8 mouse cellular contexts compared by ENCODE assay signal in the genomic region with DNA sequence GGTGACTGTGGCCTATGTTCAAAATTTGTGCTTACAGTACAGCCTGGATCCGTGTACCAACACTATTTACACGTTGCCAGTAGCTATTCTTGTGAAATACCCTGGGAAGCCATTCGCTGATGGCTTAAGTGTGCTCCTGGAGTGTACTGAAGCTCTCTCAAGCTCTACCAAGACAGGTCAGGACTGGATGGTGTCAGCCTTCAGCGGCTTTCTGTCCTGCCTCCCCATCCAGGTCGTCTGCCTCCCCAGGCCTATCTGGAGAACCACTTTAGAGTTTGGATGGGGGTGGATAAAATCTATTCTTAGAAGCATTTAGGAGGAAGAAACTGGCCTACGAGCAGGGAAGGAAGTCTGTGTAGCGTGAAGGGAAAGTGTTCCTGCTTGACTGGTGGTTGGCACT. TPM values are rescaled to one million over a fixed set of nuclear protein-coding genes. Genes with fewer than 3 reads are reported as not detected.
DNase-seq lines count a peak whose midpoint lies in the region; ATAC-seq lines count a peak whose summit lies in the region.

No protein-coding gene starts in this region.

- H3K9ac ChIP-seq in midbrain, embryonic 14.5 days (replicated peaks; ENCODE audit: low read length): no peak overlapping the region
- H3K9ac ChIP-seq in midbrain, embryonic 15.5 days: no peak overlapping the region
- no peak overlapping the region for H3K9ac ChIP-seq in limb, embryonic 15.5 days
- no peak overlapping the region for H3K9ac ChIP-seq in stomach, embryonic 15.5 days

- DNase-seq in adrenal gland, postnatal 14 days: peak; percentile 18
- DNase-seq in adrenal gland, adult 8-10 months: no peak
- no peak for DNase-seq in midbrain, embryonic 14.5 days
- DNase-seq in thymus, postnatal 0 days (ENCODE audit: low spot score): no peak
- DNase-seq in urinary bladder, postnatal 36 days (ENCODE audit: low spot score in 2 of 2): no peak

- no peak overlapping the region for H3K27ac ChIP-seq in midbrain, embryonic 14.5 days (replicated peaks; ENCODE audit: low read depth, low read length)
- no peak overlapping the region for H3K27ac ChIP-seq in midbrain, embryonic 15.5 days
- peak overlapping the region; percentile 79; the same call in 1 of the 2 replicates for H3K27ac ChIP-seq in limb, embryonic 15.5 days
- peak overlapping the region; percentile 27 for H3K27ac ChIP-seq in stomach, embryonic 15.5 days

- H3K9me3 ChIP-seq in midbrain, embryonic 14.5 days (ENCODE audit: control insufficient read depth, low read length): no peaks in the 10 kb centered on the region
- H3K9me3 ChIP-seq in midbrain, embryonic 15.5 days: no peaks in the 10 kb centered on the region
- H3K9me3 ChIP-seq in limb, embryonic 15.5 days: no peaks in the 10 kb centered on the region
- H3K9me3 ChIP-seq in stomach, embryonic 15.5 days: no peaks in the 10 kb centered on the region

- no peak for ATAC-seq in midbrain, embryonic 14.5 days (ENCODE audit: low FRiP score, low TSS enrichment)
- ATAC-seq in midbrain, embryonic 15.5 days (replicated peaks): no peak
- ATAC-seq in limb, embryonic 15.5 days (ENCODE audit: insufficient number of reproducible peaks, low FRiP score, low TSS enrichment, low read depth): no peak
- no peak for ATAC-seq in stomach, embryonic 15.5 days (ENCODE audit: insufficient read depth, low FRiP score, low read depth)

- no peak overlapping the region for H3K4me3 ChIP-seq in midbrain, embryonic 14.5 days (replicated peaks; ENCODE audit: low read depth, low read length)
- H3K4me3 ChIP-seq in midbrain, embryonic 15.5 days: no peak overlapping the region
- no peak overlapping the region for H3K4me3 ChIP-seq in limb, embryonic 15.5 days
- H3K4me3 ChIP-seq in stomach, embryonic 15.5 days (replicated peaks): no peak overlapping the region

- WGBS in midbrain, embryonic 14.5 days: 63% methylated on average over 7 of the region's 7 CpGs
- 69% methylated on average over 7 of the region's 7 CpGs for WGBS in midbrain, embryonic 15.5 days
- 52% methylated on average over 7 of the region's 7 CpGs for WGBS in limb, embryonic 15.5 days
- 51% methylated on average over 7 of the region's 7 CpGs for WGBS in stomach, embryonic 15.5 days

- no peaks in the 10 kb centered on the region for H3K36me3 ChIP-seq in midbrain, embryonic 14.5 days (ENCODE audit: control insufficient read depth, insufficient read depth, low read length)
- no peaks in the 10 kb centered on the region for H3K36me3 ChIP-seq in midbrain, embryonic 15.5 days (replicated peaks)
- no peaks in the 10 kb centered on the region for H3K36me3 ChIP-seq in limb, embryonic 15.5 days
- H3K36me3 ChIP-seq in stomach, embryonic 15.5 days: no peaks in the 10 kb centered on the region

- H3K4me2 ChIP-seq in midbrain, embryonic 14.5 days (ENCODE audit: low read length): peak overlapping the region; percentile 91
- no peak overlapping the region for H3K4me2 ChIP-seq in midbrain, embryonic 15.5 days
- peak overlapping the region; percentile 96 for H3K4me2 ChIP-seq in limb, embryonic 15.5 days
- H3K4me2 ChIP-seq in stomach, embryonic 15.5 days: peak overlapping the region; percentile 98

- peaks cover 8% of the 10 kb centered on the region; the same call in 1 of the 2 replicates for H3K4me1 ChIP-seq in midbrain, embryonic 14.5 days (ENCODE audit: control insufficient read depth, insufficient read depth, low read length)
- H3K4me1 ChIP-seq in midbrain, embryonic 15.5 days: peaks cover 28% of the 10 kb centered on the region
- H3K4me1 ChIP-seq in limb, embryonic 15.5 days: peaks cover 40% of the 10 kb centered on the region
- H3K4me1 ChIP-seq in stomach, embryonic 15.5 days: peaks cover 17% of the 10 kb centered on the region

- H3K27me3 ChIP-seq in midbrain, embryonic 14.5 days (ENCODE audit: control insufficient read depth, insufficient read depth, low read length): peaks cover 54% of the 10 kb centered on the region
- peaks cover 43% of the 10 kb centered on the region for H3K27me3 ChIP-seq in midbrain, embryonic 15.5 days (replicated peaks)
- H3K27me3 ChIP-seq in limb, embryonic 15.5 days: peaks cover 43% of the 10 kb centered on the region
- H3K27me3 ChIP-seq in stomach, embryonic 15.5 days (replicated peaks): peaks cover 25% of the 10 kb centered on the region

RNA-seq across cellular contexts. Expression of a gene that starts 1.9 kb away (rescaled TPM):
- 0.11 and 0.37 TPM in 2 replicates for total RNA-seq in adrenal gland, postnatal 14 days (2021)
- total RNA-seq in adrenal gland, adult 8-10 months (2022): under 1 TPM in 1 of 4 experiments, not detected in 3; 0.17 TPM
- 0.32 and 0.69 TPM in 2 replicates for polyA plus RNA-seq in midbrain, embryonic 14.5 days (2014; fragmentation: Nextera tagmentation; extraction: Ambion mirVana)
- polyA plus RNA-seq in midbrain, embryonic 15.5 days (2015; fragmentation: Nextera tagmentation; extraction: Ambion mirVana): 0.67 and 0.70 TPM in 2 replicates
- polyA plus RNA-seq in limb, embryonic 15.5 days (2015; fragmentation: Nextera tagmentation; extraction: Ambion mirVana): 0.83 and 1.3 TPM in 2 replicates
- polyA plus RNA-seq in stomach, embryonic 15.5 days (2015; fragmentation: Nextera tagmentation; extraction: Ambion mirVana): 0.85 and 0.96 TPM in 2 replicates
- polyA plus RNA-seq in thymus, postnatal 0 days (2015; fragmentation: Nextera tagmentation; extraction: Ambion mirVana): 0.78 and 1.2 TPM in 2 replicates

RNA-seq across cellular contexts. Expression of a gene that starts 2.6 kb away (rescaled TPM):
- 0.48 and 0.71 TPM in 2 replicates for total RNA-seq in adrenal gland, postnatal 14 days (2021)
- total RNA-seq in adrenal gland, adult 8-10 months (2022): under 1 TPM; 0.31 to 0.75 (median 0.43) TPM
- 0.77 TPM in 1 of 2 replicates, not detected in the other for polyA plus RNA-seq in midbrain, embryonic 14.5 days (2014; fragmentation: Nextera tagmentation; extraction: Ambion mirVana)
- 0.41 and 0.59 TPM in 2 replicates for polyA plus RNA-seq in midbrain, embryonic 15.5 days (2015; fragmentation: Nextera tagmentation; extraction: Ambion mirVana)
- 1.2 and 1.4 TPM in 2 replicates for polyA plus RNA-seq in limb, embryonic 15.5 days (2015; fragmentation: Nextera tagmentation; extraction: Ambion mirVana)
- 3.8 and 4.7 TPM in 2 replicates for polyA plus RNA-seq in stomach, embryonic 15.5 days (2015; fragmentation: Nextera tagmentation; extraction: Ambion mirVana)
- 3.7 and 4.3 TPM in 2 replicates for polyA plus RNA-seq in thymus, postnatal 0 days (2015; fragmentation: Nextera tagmentation; extraction: Ambion mirVana)

RNA-seq across cellular contexts. Expression of a gene that starts 4.9 kb away (rescaled TPM):
- total RNA-seq in adrenal gland, postnatal 14 days (2021): 1.7 and 22.1 TPM in 2 replicates
- under 1 TPM in 2 of 4 experiments, not detected in 2; 0.31 to 0.49 TPM for total RNA-seq in adrenal gland, adult 8-10 months (2022)
- 0.18 and 0.19 TPM in 2 replicates for polyA plus RNA-seq in midbrain, embryonic 14.5 days (2014; fragmentation: Nextera tagmentation; extraction: Ambion mirVana)
- polyA plus RNA-seq in midbrain, embryonic 15.5 days (2015; fragmentation: Nextera tagmentation; extraction: Ambion mirVana): 0.25 and 0.66 TPM in 2 replicates
- polyA plus RNA-seq in limb, embryonic 15.5 days (2015; fragmentation: Nextera tagmentation; extraction: Ambion mirVana): 0.58 and 0.74 TPM in 2 replicates
- polyA plus RNA-seq in stomach, embryonic 15.5 days (2015; fragmentation: Nextera tagmentation; extraction: Ambion mirVana): 11.8 and 12.9 TPM in 2 replicates
- 0.14 TPM in 1 of 2 replicates, not detected in the other for polyA plus RNA-seq in thymus, postnatal 0 days (2015; fragmentation: Nextera tagmentation; extraction: Ambion mirVana)

RNA-seq across cellular contexts. Expression of a gene that starts 17.7 kb away (rescaled TPM):
- 15.9 and 16.2 TPM in 2 replicates for total RNA-seq in adrenal gland, postnatal 14 days (2021)
- 10 to 100 TPM; 17.7 to 20.5 (median 19.1) TPM for total RNA-seq in adrenal gland, adult 8-10 months (2022)
- 25.0 and 31.2 TPM in 2 replicates for polyA plus RNA-seq in midbrain, embryonic 14.5 days (2014; fragmentation: Nextera tagmentation; extraction: Ambion mirVana)
- 28.7 and 31.8 TPM in 2 replicates for polyA plus RNA-seq in midbrain, embryonic 15.5 days (2015; fragmentation: Nextera tagmentation; extraction: Ambion mirVana)
- polyA plus RNA-seq in limb, embryonic 15.5 days (2015; fragmentation: Nextera tagmentation; extraction: Ambion mirVana): 27.9 and 31.9 TPM in 2 replicates
- 34.3 and 36.7 TPM in 2 replicates for polyA plus RNA-seq in stomach, embryonic 15.5 days (2015; fragmentation: Nextera tagmentation; extraction: Ambion mirVana)
- 37.8 and 47.2 TPM in 2 replicates for polyA plus RNA-seq in thymus, postnatal 0 days (2015; fragmentation: Nextera tagmentation; extraction: Ambion mirVana)

RNA-seq across cellular contexts. Expression of a gene that starts 17.7 kb away (rescaled TPM):
- 81.5 and 93.6 TPM in 2 replicates for total RNA-seq in adrenal gland, postnatal 14 days (2021)
- total RNA-seq in adrenal gland, adult 8-10 months (2022): 10 to 100 TPM; 67.5 to 76.9 (median 71.0) TPM
- polyA plus RNA-seq in midbrain, embryonic 14.5 days (2014; fragmentation: Nextera tagmentation; extraction: Ambion mirVana): 60.1 and 65.1 TPM in 2 replicates
- 61.6 and 68.7 TPM in 2 replicates for polyA plus RNA-seq in midbrain, embryonic 15.5 days (2015; fragmentation: Nextera tagmentation; extraction: Ambion mirVana)
- 83.3 and 93.4 TPM in 2 replicates for polyA plus RNA-seq in limb, embryonic 15.5 days (2015; fragmentation: Nextera tagmentation; extraction: Ambion mirVana)
- 92.9 and 96.4 TPM in 2 replicates for polyA plus RNA-seq in stomach, embryonic 15.5 days (2015; fragmentation: Nextera tagmentation; extraction: Ambion mirVana)
- 63.6 and 65.8 TPM in 2 replicates for polyA plus RNA-seq in thymus, postnatal 0 days (2015; fragmentation: Nextera tagmentation; extraction: Ambion mirVana)

Comparison
In these comparisons a context has a peak if more than half of its experiments do, and no peak if none do; other contexts are left out.
1. H3K27ac ChIP-seq: peak in limb, embryonic 15.5 days (single experiment) and stomach, embryonic 15.5 days (single experiment); none in midbrain, embryonic 14.5 days (single experiment) and midbrain, embryonic 15.5 days (single experiment).